Mouse (Mus musculus) heart, adult 2 months (tissue): ENCODE data around the gene Hint2.

ENCODE experiments used
- CTCF ChIP-seq: fragments of 200-600 bp; IDR thresholded peaks from 2 replicates; pipeline ENCODE4 v1.8.1; 2022; ENCODE audit warnings: antibody characterized with exemption, mild to moderate bottlenecking, moderate library complexity
- EP300 ChIP-seq: fragments of 200-500 bp; IDR thresholded peaks from 2 replicates; pipeline ENCODE4 v1.6.1; 2011; ENCODE audit warnings: low read depth, low read length, control low read depth; ENCODE audit not compliant: insufficient read depth
- POLR2A ChIP-seq: fragments of 200-500 bp; IDR thresholded peaks from 2 replicates; pipeline ENCODE4 v1.6.1; 2011; ENCODE audit warnings: mild to moderate bottlenecking, low read depth, low read length, control low read depth; ENCODE audit not compliant: insufficient read depth

DNA sequence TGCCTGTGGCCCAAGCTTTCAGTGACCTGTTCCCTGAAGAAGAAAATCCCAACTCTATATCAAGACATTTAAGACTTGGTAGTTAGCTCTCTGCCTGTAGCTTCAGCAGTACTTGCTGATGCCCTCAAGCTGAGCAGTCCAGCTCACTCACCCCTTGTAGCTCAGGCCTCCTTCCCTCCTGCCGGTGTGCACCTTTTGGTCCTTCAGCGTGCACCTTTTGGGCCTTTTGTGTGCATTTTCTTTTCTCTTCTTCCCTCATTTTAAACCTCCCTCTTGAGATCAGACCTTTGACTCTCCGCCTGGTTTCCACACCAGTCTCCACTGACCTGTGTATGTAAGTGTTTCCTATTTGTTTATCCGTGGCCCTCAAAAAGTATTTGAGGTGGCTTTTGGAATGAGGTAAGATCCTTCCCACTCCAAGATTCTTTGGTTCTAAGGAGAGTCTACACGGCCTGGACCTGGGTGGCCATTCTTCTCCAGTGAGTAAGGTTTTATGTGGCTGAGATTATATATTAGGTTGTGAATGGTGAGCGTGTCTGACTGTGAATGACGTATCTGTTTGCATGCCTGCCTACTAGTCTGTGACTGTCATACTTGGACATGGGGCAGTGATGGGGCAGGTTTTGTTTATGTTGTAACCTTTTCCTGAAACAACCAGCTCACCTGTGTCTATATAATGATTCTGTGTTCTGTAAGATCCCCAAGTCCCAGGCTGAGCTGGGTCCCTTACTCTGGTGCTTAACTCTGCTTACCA lies 21.5 kb downstream of the Hint2 start:
- TF ChIP-seq CTCF, result no peak
- no peak for TF ChIP-seq POLR2A
- no peak for TF ChIP-seq EP300
